Mouse (Mus musculus): ENCODE results near the gene Park7.

DNA sequence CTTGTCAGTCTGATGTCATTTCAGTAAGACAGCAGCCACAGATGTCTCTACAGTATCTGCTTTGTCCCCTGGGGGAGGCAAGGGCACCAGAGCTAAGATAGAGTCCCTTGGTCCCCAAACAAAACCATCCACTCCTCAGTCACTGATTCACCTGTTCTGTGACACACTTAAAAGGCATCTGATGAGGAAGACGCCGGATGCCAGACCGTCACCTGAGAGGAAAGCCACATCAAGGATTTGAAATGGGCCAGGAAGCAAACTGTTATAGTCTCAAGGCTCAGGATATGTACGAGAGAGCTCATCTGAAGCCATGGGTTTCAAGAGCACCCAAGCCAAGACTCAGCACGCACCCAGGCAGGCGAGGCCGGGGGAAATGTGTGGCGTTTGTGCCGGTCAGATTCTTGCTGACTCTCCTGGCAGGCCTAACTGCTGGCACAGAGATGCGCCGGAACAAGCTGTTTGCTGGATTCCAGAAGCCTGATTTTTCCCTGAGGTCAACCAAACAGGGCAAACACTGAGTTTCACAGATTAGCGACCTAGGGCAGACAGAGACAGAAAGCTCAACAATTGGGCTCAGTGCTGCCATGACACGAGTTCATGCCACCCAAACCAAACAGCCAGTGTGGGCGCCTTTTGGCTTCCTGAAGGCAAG lies 11.0 kb downstream of the Park7 start:
- no peak for TF ChIP-seq CTCF (IDR thresholded peaks at IDR 0.05; ENCODE audit: low read depth)
- TF ChIP-seq EP300 (optimal IDR thresholded peaks at IDR 0.05), result no peak

All from stomach, postnatal 0 days (tissue).